Mouse (Mus musculus) MEL (cell line): Measurements from ENCODE around the gene Rnaset2a. TPM values are rescaled to one million over a fixed set of nuclear protein-coding genes. Genes with fewer than 3 reads are reported as not detected.
A peak's percentile ranks its signal among the peaks of the same experiment; 100 is the strongest.
"Not testable (repeated sequence)": the region's sequence is repeated elsewhere in the genome, so short reads cannot be mapped to it uniquely, and the experiment has no call there.

Experiments
- DNase-seq: peaks from one replicate; pipeline ENCODE4 v3.0.0; 2011; ENCODE audit warnings: low read depth, low spot score
- H3K27ac ChIP-seq: 2 replicates; pipeline ENCODE4 v1.5.1; 2012; ENCODE audit warnings: low read depth, mild to moderate bottlenecking, control low read depth, low read length, moderate library complexity; ENCODE audit not compliant: control insufficient read depth
- H3K27me3 ChIP-seq, 2 experiments: fragments of 150-350 bp in 1 of 2; sonication (generic) in 1 of 2; 2 replicates each; pipeline ENCODE4 v1.6.1; 2012; ENCODE audit warnings: low read length in 2 of 2, mild to moderate bottlenecking in 2 of 2, improper control_type of control experiment in 1 of 2, moderate library complexity in 1 of 2; ENCODE audit not compliant: insufficient read depth in 2 of 2, control insufficient read depth in 1 of 2
- H3K36me3 ChIP-seq, 2 experiments: 2 replicates each; pipeline ENCODE4 v1.6.1; 2012 to 2014; ENCODE audit warnings: low read length in 2 of 2, improper control_type of control experiment in 1 of 2, inconsistent platforms in 1 of 2, mild to moderate bottlenecking in 1 of 2; ENCODE audit not compliant: insufficient read depth in 2 of 2, control insufficient read depth in 1 of 2
- H3K4me1 ChIP-seq, 2 experiments: fragments of 150-350 bp in 1 of 2; sonication (generic) in 1 of 2; 2 replicates each; pipeline ENCODE4 v1.6.1; 2012; ENCODE audit warnings: low read length in 2 of 2, improper control_type of control experiment in 1 of 2, mild to moderate bottlenecking in 1 of 2; ENCODE audit not compliant: insufficient read depth in 2 of 2, control insufficient read depth in 1 of 2
- H3K4me3 ChIP-seq, 2 experiments: fragments of 150-350 bp in 1 of 2; sonication (generic) in 1 of 2; 2 replicates each; pipeline ENCODE4 v1.5.1; 2012; ENCODE audit warnings: low read depth in 2 of 2, low read length in 2 of 2, mild to moderate bottlenecking in 2 of 2, moderate library complexity in 2 of 2, control low read depth in 1 of 2, improper control_type of control experiment in 1 of 2; ENCODE audit not compliant: control insufficient read depth in 1 of 2, insufficient read depth in 1 of 2
- H3K79me2 ChIP-seq: 2 replicates; pipeline ENCODE4 v1.6.1; 2012; ENCODE audit warnings: mild to moderate bottlenecking, low read length, moderate library complexity; ENCODE audit not compliant: control insufficient read depth, poor library complexity, insufficient read depth
- H3K9ac ChIP-seq: 2 replicates; pipeline ENCODE4 v1.6.1; 2012; ENCODE audit warnings: low read depth, mild to moderate bottlenecking, control low read depth, low read length, moderate library complexity; ENCODE audit not compliant: control insufficient read depth, poor library complexity, severe bottlenecking
- H3K9me3 ChIP-seq: fragments of 150-350 bp; sonication (generic); replicated peaks from 2 replicates; pipeline ENCODE4 v1.6.1; 2012; ENCODE audit warnings: mild to moderate bottlenecking, low read length, improper control_type of control experiment, moderate library complexity; ENCODE audit not compliant: insufficient read depth
- polyA plus RNA-seq, 2 experiments: library from polyadenylated mRNA; stranded (reverse) in 1 of 2; unstranded in 1 of 2; fragments of >175 nt in 1 of 2; fragments of >200 nt in 1 of 2; gene quantifications; 2 replicates each; pipeline versions ENCODE4 v1.2.1 to v1.2.4; 2012; ENCODE audit warnings: low replicate concordance in 2 of 2, low read depth in 1 of 2; ENCODE audit not compliant: insufficient read length in 2 of 2, insufficient read depth in 1 of 2, missing spikeins in 1 of 2
- total RNA-seq: library from RNA; depleted of rRNA; stranded (reverse); fragments of 300-350 nt; gene quantifications from 2 replicates; pipeline ENCODE4 v1.2.3, GENCODE M21; 2012

The Rnaset2a gene
- total and polyA plus RNA-seq, 3 experiments, result 11.6 to 49.3 TPM; not detected in 1

GRCm38 (mm10) chr17:8143802-8144673 lies 3.9 kb downstream of the Rnaset2a start:
- H3K36me3 ChIP-seq, H3K9ac ChIP-seq, H3K27me3 ChIP-seq, H3K4me3 ChIP-seq, H3K79me2 ChIP-seq, DNase-seq, H3K9me3 ChIP-seq, H3K27ac ChIP-seq, H3K4me1 ChIP-seq: not testable (repeated sequence)

GRCm38 (mm10) chr17:8140210-8140609 lies 7.7 kb downstream of the Rnaset2a start:
- not testable (repeated sequence) for H3K36me3 ChIP-seq, H3K9ac ChIP-seq, H3K4me1 ChIP-seq, H3K4me3 ChIP-seq, H3K27ac ChIP-seq, H3K9me3 ChIP-seq, H3K79me2 ChIP-seq, H3K27me3 ChIP-seq
- DNase-seq, result peak; percentile 52

GRCm38 (mm10) chr17:8138116-8138515 lies 9.8 kb downstream of the Rnaset2a start:
- H3K4me1 ChIP-seq, H3K27me3 ChIP-seq, H3K9ac ChIP-seq, H3K27ac ChIP-seq, H3K9me3 ChIP-seq, H3K79me2 ChIP-seq, DNase-seq, H3K4me3 ChIP-seq, H3K36me3 ChIP-seq: not testable (repeated sequence)

GRCm38 (mm10) chr17:8130849-8131248 lies 17.0 kb downstream of the Rnaset2a start:
- H3K9me3 ChIP-seq, H3K4me1 ChIP-seq, H3K27ac ChIP-seq, H3K36me3 ChIP-seq, H3K9ac ChIP-seq, H3K79me2 ChIP-seq, H3K4me3 ChIP-seq, DNase-seq, H3K27me3 ChIP-seq: not testable (repeated sequence)

GRCm38 (mm10) chr17:8129578-8129977 lies 18.3 kb downstream of the Rnaset2a start:
- H3K9ac ChIP-seq, H3K36me3 ChIP-seq, H3K9me3 ChIP-seq, DNase-seq, H3K27ac ChIP-seq, H3K4me3 ChIP-seq, H3K4me1 ChIP-seq, H3K79me2 ChIP-seq, H3K27me3 ChIP-seq: not testable (repeated sequence)

GRCm38 (mm10) chr17:8128326-8128993 lies 19.4 kb downstream of the Rnaset2a start:
- DNase-seq, H3K4me3 ChIP-seq, H3K9me3 ChIP-seq: not testable (repeated sequence)

GRCm38 (mm10) chr17:8124586-8124985 lies 23.3 kb downstream of the Rnaset2a start:
- H3K9ac ChIP-seq, H3K27ac ChIP-seq, H3K27me3 ChIP-seq, H3K36me3 ChIP-seq, DNase-seq, H3K9me3 ChIP-seq, H3K79me2 ChIP-seq, H3K4me3 ChIP-seq, H3K4me1 ChIP-seq: not testable (repeated sequence)

More at GRCm38 (mm10) chr17:8128326-8128993, 19.4 kb downstream of the Rnaset2a start:
- not testable (repeated sequence) for H3K4me1 ChIP-seq, H3K9ac ChIP-seq, H3K36me3 ChIP-seq, H3K27ac ChIP-seq, H3K79me2 ChIP-seq, H3K27me3 ChIP-seq
